Mouse (Mus musculus): Measurements from ENCODE around the gene Asb6. TPM values are rescaled to one million over a fixed set of nuclear protein-coding genes. Genes with fewer than 3 reads are reported as not detected.

Gene Asb6
- total and polyA plus RNA-seq, 3 experiments = 50.1 to 54.6 TPM; not detected in 1

DNA sequence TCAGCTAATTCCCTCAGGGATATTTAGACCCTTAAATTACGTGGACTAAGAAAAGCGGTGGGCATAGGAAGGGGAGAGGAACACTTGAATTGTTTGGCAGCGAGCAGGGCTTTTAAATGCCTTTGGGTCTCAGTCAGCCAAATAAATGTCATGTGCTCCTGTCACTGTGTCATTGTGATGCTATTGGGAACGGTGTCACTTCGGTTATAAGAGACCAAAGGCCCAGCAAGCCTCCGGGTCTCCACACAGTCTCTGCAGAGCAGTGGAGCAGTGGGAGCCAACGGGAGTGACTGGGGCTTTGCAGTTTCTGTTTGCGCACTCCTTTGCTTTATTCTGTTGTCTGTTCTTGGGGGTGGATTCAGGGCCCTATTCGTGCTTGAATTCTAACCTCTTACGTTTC is 44.3 kb upstream of the Asb6 start:
- no peaks in the 10 kb centered on the region for H3K36me3 ChIP-seq (ENCODE audit: control insufficient read depth in 1 of 2, insufficient read depth in 2 of 2, low read length in 2 of 2)
- no peak overlapping the region for H3K27ac ChIP-seq (ENCODE audit: control insufficient read depth, low read depth, low read length)
- H3K4me3 ChIP-seq (ENCODE audit: control insufficient read depth in 1 of 2, insufficient read depth in 1 of 2, low read depth in 2 of 2, low read length in 2 of 2) = no peak overlapping the region
- no peaks in the 10 kb centered on the region for H3K4me1 ChIP-seq (ENCODE audit: control insufficient read depth in 1 of 2, insufficient read depth in 2 of 2, low read length in 2 of 2)
- H3K27me3 ChIP-seq (ENCODE audit: control insufficient read depth in 1 of 2, insufficient read depth in 2 of 2, low read length in 2 of 2) = peaks cover 0 to 4% of the 10 kb centered on the region in 2 experiments; a peak in 3 of 4 replicates
- no peaks in the 10 kb centered on the region for H3K9me3 ChIP-seq (replicated peaks; ENCODE audit: insufficient read depth, low read length)
- no peak overlapping the region for H3K9ac ChIP-seq (ENCODE audit: control insufficient read depth, low read depth, low read length, poor library complexity, severe bottlenecking)
- no peak for DNase-seq (ENCODE audit: low read depth, low spot score)
- TF ChIP-seq E2F4 (IDR thresholded peaks at IDR 0.05; ENCODE audit: borderline replicate concordance, low read depth, low read length) (no peak), GABPA (IDR thresholded peaks at IDR 0.05; ENCODE audit: low read depth, low read length) (no peak), ELF1 (IDR thresholded peaks at IDR 0.05; ENCODE audit: low read depth, low read length) (no peak), NELFE (IDR thresholded peaks at IDR 0.05; ENCODE audit: low read depth, low read length) (no peak), MXI1 (IDR thresholded peaks at IDR 0.05; ENCODE audit: low read depth, low read length) (no peak), POLR2AphosphoS5 (IDR thresholded peaks at IDR 0.05; ENCODE audit: borderline replicate concordance, low read depth, low read length) (no peak), USF1 (IDR thresholded peaks at IDR 0.05; ENCODE audit: low read depth, low read length) (no peak), CHD1 (IDR thresholded peaks at IDR 0.05; ENCODE audit: low read depth, low read length) (no peak), GATA1 (IDR thresholded peaks at IDR 0.05; ENCODE audit: low read depth, low read length) (no peak), MYB (IDR thresholded peaks at IDR 0.05; ENCODE audit: low read depth, low read length) (no peak), ZC3H11A (IDR thresholded peaks at IDR 0.05; ENCODE audit: low read depth, low read length) (no peak), ZNF384 (IDR thresholded peaks at IDR 0.05; ENCODE audit: low read depth, low read length) (no peak), CTCF (IDR thresholded peaks at IDR 0.05 in 2 of 3, conservative IDR thresholded peaks at IDR 0.05 in 1 of 3; ENCODE audit: control insufficient read depth in 1 of 3, insufficient read depth in 1 of 3, low read depth in 2 of 3, low read length in 3 of 3, poor library complexity in 1 of 3, severe bottlenecking in 1 of 3) (no peak), USF2 (IDR thresholded peaks at IDR 0.05; ENCODE audit: borderline replicate concordance in 1 of 2, insufficient read depth in 1 of 2, low read depth in 1 of 2, low read length in 2 of 2) (no peak), MAFK (IDR thresholded peaks at IDR 0.05; ENCODE audit: borderline replicate concordance, low read depth, low read length) (no peak), SIN3A (IDR thresholded peaks at IDR 0.05; ENCODE audit: low read length) (no peak)
- no peaks in the 10 kb centered on the region for H3K79me2 ChIP-seq (ENCODE audit: control insufficient read depth, insufficient read depth, low read length, poor library complexity)

DNA sequence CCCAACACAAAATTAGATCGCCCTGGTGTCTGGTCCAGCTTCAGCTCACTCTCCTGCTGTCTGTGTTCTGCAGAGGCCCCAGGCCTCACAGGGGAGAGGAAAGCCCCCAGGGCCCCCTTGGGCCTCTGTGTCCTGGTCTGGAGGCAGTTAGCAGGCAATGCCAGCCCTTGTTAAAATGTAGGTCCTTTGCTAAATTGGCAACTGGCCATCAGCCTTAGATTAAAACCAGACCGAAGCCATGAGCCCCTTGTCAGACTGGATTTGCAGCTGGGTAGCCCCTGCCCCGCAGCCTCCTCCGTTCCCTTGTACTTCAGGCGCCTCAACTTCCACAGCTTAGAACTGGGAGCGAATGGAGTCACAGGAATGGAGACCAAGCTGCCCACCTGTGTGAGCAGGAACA is 42.5 kb upstream of the Asb6 start:
- H3K27me3 ChIP-seq (ENCODE audit: control insufficient read depth in 1 of 2, insufficient read depth in 2 of 2, low read length in 2 of 2) = peaks cover 0 to 4% of the 10 kb centered on the region in 2 experiments; a peak in 3 of 4 replicates
- H3K79me2 ChIP-seq (ENCODE audit: control insufficient read depth, insufficient read depth, low read length, poor library complexity) = no peaks in the 10 kb centered on the region
- H3K9me3 ChIP-seq (replicated peaks; ENCODE audit: insufficient read depth, low read length) = no peaks in the 10 kb centered on the region
- no peak for TF ChIP-seq TCF12 (IDR thresholded peaks at IDR 0.05; ENCODE audit: low read depth, low read length)
- TF ChIP-seq KAT2A (conservative IDR thresholded peaks at IDR 0.05; ENCODE audit: low read depth, low read length) = no peak
- TF ChIP-seq TBP (IDR thresholded peaks at IDR 0.05; ENCODE audit: low read depth, low read length) = no peak
- no peak for TF ChIP-seq POLR2AphosphoS5 (IDR thresholded peaks at IDR 0.05; ENCODE audit: borderline replicate concordance, low read depth, low read length)
- no peak for TF ChIP-seq GABPA (IDR thresholded peaks at IDR 0.05; ENCODE audit: low read depth, low read length)
- no peak for TF ChIP-seq POLR2AphosphoS2 (IDR thresholded peaks at IDR 0.05; ENCODE audit: low read length)
- no peak for TF ChIP-seq RAD21 (IDR thresholded peaks at IDR 0.05; ENCODE audit: low read depth, low read length)
- no peak for TF ChIP-seq GATA1 (IDR thresholded peaks at IDR 0.05; ENCODE audit: low read depth, low read length)
- TF ChIP-seq ZNF384 (IDR thresholded peaks at IDR 0.05; ENCODE audit: low read depth, low read length) = no peak
- no peak for TF ChIP-seq CHD2 (IDR thresholded peaks at IDR 0.05; ENCODE audit: low read length)
- TF ChIP-seq USF1 (IDR thresholded peaks at IDR 0.05; ENCODE audit: low read depth, low read length) = no peak
- no peak for TF ChIP-seq ZMIZ1 (IDR thresholded peaks at IDR 0.05; ENCODE audit: low read depth, low read length)
- TF ChIP-seq ZKSCAN1 (IDR thresholded peaks at IDR 0.05; ENCODE audit: low read depth, low read length) = no peak
- no peak for TF ChIP-seq MEF2A (IDR thresholded peaks at IDR 0.05; ENCODE audit: extremely low read depth, insufficient replicate concordance, low read depth, low read length, poor library complexity, severe bottlenecking)
- TF ChIP-seq USF2 (IDR thresholded peaks at IDR 0.05; ENCODE audit: borderline replicate concordance in 1 of 2, insufficient read depth in 1 of 2, low read depth in 1 of 2, low read length in 2 of 2) = no peak
- TF ChIP-seq NELFE (IDR thresholded peaks at IDR 0.05; ENCODE audit: low read depth, low read length) = no peak
- no peaks in the 10 kb centered on the region for H3K36me3 ChIP-seq (ENCODE audit: control insufficient read depth in 1 of 2, insufficient read depth in 2 of 2, low read length in 2 of 2)
- no peaks in the 10 kb centered on the region for H3K4me1 ChIP-seq (ENCODE audit: control insufficient read depth in 1 of 2, insufficient read depth in 2 of 2, low read length in 2 of 2)
- no peak overlapping the region for H3K4me3 ChIP-seq (ENCODE audit: control insufficient read depth in 1 of 2, insufficient read depth in 1 of 2, low read depth in 2 of 2, low read length in 2 of 2)
- no peak overlapping the region for H3K9ac ChIP-seq (ENCODE audit: control insufficient read depth, low read depth, low read length, poor library complexity, severe bottlenecking)
- H3K27ac ChIP-seq (ENCODE audit: control insufficient read depth, low read depth, low read length) = no peak overlapping the region
- DNase-seq (ENCODE audit: low read depth, low spot score) = no peak
